In the genomic region with DNA sequence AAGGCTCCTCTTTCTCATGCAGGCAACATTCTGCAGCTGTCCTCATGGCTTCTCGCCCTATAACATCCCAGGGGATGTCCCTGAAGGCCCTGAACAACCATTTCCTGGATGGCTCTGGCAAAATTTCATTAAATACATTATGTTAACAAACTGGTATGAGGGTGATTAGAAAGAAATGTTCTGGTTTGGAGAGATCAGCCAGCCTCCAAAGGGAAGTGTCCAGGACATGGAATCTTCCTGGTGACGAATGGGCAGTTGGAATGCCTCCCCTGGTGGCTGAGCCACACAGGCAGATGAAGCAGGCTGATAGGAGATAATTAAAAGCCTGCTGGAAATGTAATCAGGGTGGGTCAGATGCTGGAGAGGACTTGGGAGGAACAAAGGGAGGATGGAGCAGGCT, we compare ENCODE assay signal across 8 mouse cellular contexts. TPM values are rescaled to one million over a fixed set of nuclear protein-coding genes. Genes with fewer than 3 reads are reported as not detected.
A peak's percentile ranks its signal among the peaks of the same experiment; 100 is the strongest.
DNase-seq lines count a peak whose midpoint lies in the region; ATAC-seq and TF ChIP-seq lines count a peak whose summit lies in the region.

No protein-coding gene starts in this region.

- no peak for TF ChIP-seq EP300 in stomach, postnatal 0 days (optimal IDR thresholded peaks at IDR 0.05)

- H3K9me3 ChIP-seq in neural tube, embryonic 11.5 days (ENCODE audit: control insufficient read depth, low read length) = no peaks in the 10 kb centered on the region
- no peaks in the 10 kb centered on the region for H3K9me3 ChIP-seq in limb, embryonic 15.5 days
- no peaks in the 10 kb centered on the region for H3K9me3 ChIP-seq in stomach, postnatal 0 days (ENCODE audit: control insufficient read depth, low read length)

- no peak overlapping the region for H3K4me3 ChIP-seq in neural tube, embryonic 11.5 days (ENCODE audit: low read depth, low read length)
- H3K4me3 ChIP-seq in limb, embryonic 15.5 days = no peak overlapping the region
- no peak overlapping the region for H3K4me3 ChIP-seq in stomach, postnatal 0 days (ENCODE audit: low read depth, low read length)

- peak; percentile 45 for TF ChIP-seq CTCF in stomach, postnatal 0 days (IDR thresholded peaks at IDR 0.05; ENCODE audit: low read depth)

- peak; percentile 59 to 77 for DNase-seq in cerebellum, postnatal 10 days
- DNase-seq in cerebellum, adult 11-12 months = no peak
- no peak for DNase-seq in neural tube, embryonic 11.5 days (ENCODE audit: low spot score)
- DNase-seq in neural tube, embryonic 10.5 days (ENCODE audit: extremely low spot score, low spot score) = no peak
- no peak for DNase-seq in stomach, postnatal 0 days (ENCODE audit: low spot score)
- no peak for DNase-seq in ovary, postnatal 14 days (ENCODE audit: low spot score)
- DNase-seq in thymus, postnatal 36 days = no peak

- 49% methylated on average over 2 of the region's 2 CpGs for WGBS in neural tube, embryonic 11.5 days
- WGBS in limb, embryonic 15.5 days = 54% methylated on average over 2 of the region's 2 CpGs
- 60% methylated on average over 2 of the region's 2 CpGs for WGBS in stomach, postnatal 0 days

- peak overlapping the region; percentile 60; the same call in 1 of the 2 replicates for H3K27ac ChIP-seq in neural tube, embryonic 11.5 days (ENCODE audit: low read depth, low read length)
- H3K27ac ChIP-seq in limb, embryonic 15.5 days = peak overlapping the region; percentile 17
- 0 out of 2 replicates have a peak overlapping the region, but pooled peaks have one; percentile 4 for H3K27ac ChIP-seq in stomach, postnatal 0 days (replicated peaks)

- peaks cover 36% of the 10 kb centered on the region for H3K4me1 ChIP-seq in neural tube, embryonic 11.5 days (ENCODE audit: control insufficient read depth, insufficient read depth, low read length)
- H3K4me1 ChIP-seq in limb, embryonic 15.5 days = peaks cover 56% of the 10 kb centered on the region
- H3K4me1 ChIP-seq in stomach, postnatal 0 days (replicated peaks; ENCODE audit: control insufficient read depth, insufficient read depth) = 0 out of 2 replicates have a peak, but pooled peaks cover 4% of the 10 kb centered on the region

- no peak for ATAC-seq in neural tube, embryonic 11.5 days (ENCODE audit: insufficient read depth, low FRiP score, low TSS enrichment)
- ATAC-seq in limb, embryonic 15.5 days (ENCODE audit: insufficient number of reproducible peaks, low FRiP score, low TSS enrichment, low read depth) = no peak
- no peak for ATAC-seq in stomach, postnatal 0 days (ENCODE audit: low FRiP score, low TSS enrichment)

- H3K36me3 ChIP-seq in neural tube, embryonic 11.5 days (ENCODE audit: control insufficient read depth, insufficient read depth, low read length) = no peaks in the 10 kb centered on the region; the same call in 1 of the 2 replicates
- H3K36me3 ChIP-seq in limb, embryonic 15.5 days = no peaks in the 10 kb centered on the region; the same call in 1 of the 2 replicates
- no peaks in the 10 kb centered on the region for H3K36me3 ChIP-seq in stomach, postnatal 0 days (ENCODE audit: control insufficient read depth, insufficient read depth, low read length)

- no peaks in the 10 kb centered on the region for H3K27me3 ChIP-seq in neural tube, embryonic 11.5 days (ENCODE audit: control insufficient read depth, insufficient read depth, low read length)
- no peaks in the 10 kb centered on the region for H3K27me3 ChIP-seq in limb, embryonic 15.5 days
- no peaks in the 10 kb centered on the region for H3K27me3 ChIP-seq in stomach, postnatal 0 days (ENCODE audit: control insufficient read depth, insufficient read depth, low read length)

- no peak overlapping the region; the same call in 1 of the 2 replicates for H3K9ac ChIP-seq in neural tube, embryonic 11.5 days (ENCODE audit: low read length)
- H3K9ac ChIP-seq in limb, embryonic 15.5 days = no peak overlapping the region
- no peak overlapping the region for H3K9ac ChIP-seq in stomach, postnatal 0 days (ENCODE audit: low read length)

- H3K4me2 ChIP-seq in neural tube, embryonic 11.5 days (ENCODE audit: low read depth) = no peak overlapping the region
- no peak overlapping the region for H3K4me2 ChIP-seq in limb, embryonic 15.5 days
- no peak overlapping the region for H3K4me2 ChIP-seq in stomach, postnatal 0 days (replicated peaks; ENCODE audit: low read depth)

RNA-seq across cellular contexts. Expression of a gene that starts 27.3 kb away (rescaled TPM):
- polyA plus RNA-seq in neural tube, embryonic 11.5 days (2014; fragmentation: Nextera tagmentation; extraction: Ambion mirVana) = 72.7 and 82.2 TPM in 2 replicates
- 58.0 and 61.8 TPM in 2 replicates for polyA plus RNA-seq in limb, embryonic 15.5 days (2015; fragmentation: Nextera tagmentation; extraction: Ambion mirVana)
- polyA plus RNA-seq in stomach, postnatal 0 days (2015; fragmentation: Nextera tagmentation; extraction: Ambion mirVana) = 39.9 and 40.5 TPM in 2 replicates

Comparison
In these comparisons a context has a peak if more than half of its experiments do, and no peak if none do; other contexts are left out.
1. DNase-seq: peak in cerebellum, postnatal 10 days (2 of 2); none in cerebellum, adult 11-12 months (single experiment), neural tube, embryonic 11.5 days (single experiment), neural tube, embryonic 10.5 days (single experiment), stomach, postnatal 0 days (single experiment), ovary, postnatal 14 days (single experiment) and thymus, postnatal 36 days (0 of 2).
2. H3K27ac ChIP-seq: peak in every context shown above with its lines; median percentile 60 in neural tube, embryonic 11.5 days; 17 in limb, embryonic 15.5 days; 4 in stomach, postnatal 0 days.